Mouse (Mus musculus): ENCODE measurements at regions not wholly inside any gene's neighbourhood (a gene's known extent, or its start where the extent isn't known, plus 50 kb on each side); places are given as distances from the start of the nearest gene placed in this dataset.

DNA sequence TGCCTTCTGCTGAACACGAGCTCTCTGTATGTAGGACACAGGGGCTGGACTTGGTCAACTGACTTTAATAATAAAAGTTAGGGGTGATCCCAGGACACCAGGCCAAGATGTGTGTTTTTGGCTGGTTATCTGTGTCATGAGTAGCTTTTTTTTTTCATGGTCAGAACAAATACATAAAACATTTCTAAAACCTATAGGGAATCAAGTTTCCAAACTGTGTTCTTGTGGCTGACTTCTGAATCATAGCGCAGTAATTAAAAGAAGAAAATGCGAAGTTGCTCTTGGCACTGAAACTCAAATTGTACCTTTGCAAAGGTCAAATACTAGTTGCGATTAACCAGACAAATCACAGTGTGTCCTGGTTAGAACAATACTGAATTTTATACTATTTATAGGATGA, 189.5 kb upstream of the Maf start:
- no peak for DNase-seq

- DNase-seq: no peak
These were observed 188.5 kb upstream of the Maf start for GRCm38 (mm10) chr8:115896066-115896465.

DNA sequence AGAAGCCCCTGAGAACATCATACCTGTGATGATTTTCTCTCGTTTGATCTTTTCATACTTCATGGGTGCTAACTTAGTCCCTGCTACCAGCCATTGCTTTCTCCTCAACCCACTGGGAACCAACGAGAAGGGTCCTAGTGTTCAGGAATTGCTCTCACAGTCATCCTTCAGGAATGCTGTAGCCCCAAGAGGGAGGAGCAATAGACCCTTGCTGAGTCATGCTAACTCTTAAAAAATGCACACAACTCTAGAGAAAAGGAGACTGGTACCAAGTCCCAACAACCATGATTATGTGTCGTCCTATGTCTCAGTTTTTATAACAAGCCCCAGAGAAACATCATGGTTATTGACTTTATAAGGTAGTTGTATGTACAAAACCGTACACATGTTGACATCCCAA, 180.7 kb upstream of the Maf start:
- DNase-seq: no peak

- no peak for DNase-seq
These were observed 177.6 kb upstream of the Maf start for GRCm38 (mm10) chr8:115885121-115885743.

GRCm38 (mm10) chr8:115883808-115884207, 176.2 kb upstream of the Maf start:
- DNase-seq: no peak

DNA sequence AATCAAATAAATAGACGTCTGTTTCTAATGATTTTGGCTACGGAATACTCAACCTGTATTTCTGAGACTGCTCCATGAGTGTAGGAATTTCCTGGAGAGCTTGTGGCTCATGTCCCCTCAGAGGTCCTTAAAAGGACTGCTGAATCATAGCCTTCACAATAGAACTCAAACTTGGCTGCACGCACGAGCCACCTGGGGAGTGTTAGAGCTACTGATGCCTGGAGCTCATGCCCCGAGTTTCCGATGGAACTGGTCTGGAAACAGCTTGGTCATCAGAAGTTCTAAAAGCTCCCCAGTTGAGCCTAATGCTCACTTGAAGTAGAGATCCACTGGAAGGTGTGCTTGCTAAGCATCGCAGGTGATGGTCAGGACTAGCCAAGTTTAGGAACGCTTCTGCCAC, 174.3 kb upstream of the Maf start:
- DNase-seq: no peak

GRCm38 (mm10) chr8:115874789-115875188, 167.2 kb upstream of the Maf start:
- peak; percentile 50 for DNase-seq

DNA sequence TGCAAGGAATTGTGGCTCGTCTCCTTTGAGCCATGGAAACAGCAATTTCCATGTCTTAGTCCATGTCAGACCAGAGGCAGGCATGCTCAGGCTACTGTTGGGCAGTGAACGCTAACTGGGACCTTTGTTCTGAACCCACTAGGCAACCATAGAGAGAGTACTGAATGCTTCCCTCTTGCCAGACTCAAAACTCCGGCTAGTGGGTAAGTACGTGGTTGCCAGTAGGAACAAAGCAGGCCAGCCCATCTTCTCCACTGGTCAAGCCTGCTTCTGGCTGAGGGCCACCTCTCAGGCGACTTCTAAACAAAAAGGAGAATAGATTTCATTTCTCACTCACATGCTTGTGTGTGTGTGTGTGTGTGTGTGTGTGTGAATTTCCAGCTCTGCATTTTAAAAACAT, 163.8 kb upstream of the Maf start:
- peak; percentile 29 to 35 for DNase-seq

- no peak for DNase-seq
These were observed 153.8 kb upstream of the Maf start for GRCm38 (mm10) chr8:115861381-115861780.

DNA sequence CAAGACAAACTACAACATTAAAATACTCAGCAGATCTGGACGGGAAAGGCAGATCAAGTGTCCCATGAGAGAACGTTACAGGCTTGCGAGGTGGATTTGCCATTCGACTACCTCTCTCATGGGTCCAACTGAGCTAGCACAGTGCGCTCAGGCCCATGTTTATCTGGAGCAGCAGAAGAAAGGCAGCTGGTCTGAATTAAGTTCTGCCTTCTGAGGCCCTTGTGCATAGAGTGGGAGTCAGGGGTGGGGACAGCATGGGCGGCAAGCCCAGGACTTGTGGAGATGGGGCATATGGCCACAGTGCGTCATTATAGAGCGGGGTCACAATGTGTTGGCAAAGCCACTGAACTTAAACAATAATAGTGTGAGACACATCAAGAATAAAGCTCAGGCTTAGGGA, 151.8 kb upstream of the Maf start:
- DNase-seq: peak in 1 of 2 experiments; percentile 11

- DNase-seq: no peak
These were observed 149.2 kb upstream of the Maf start for GRCm38 (mm10) chr8:115856816-115857215.

DNA sequence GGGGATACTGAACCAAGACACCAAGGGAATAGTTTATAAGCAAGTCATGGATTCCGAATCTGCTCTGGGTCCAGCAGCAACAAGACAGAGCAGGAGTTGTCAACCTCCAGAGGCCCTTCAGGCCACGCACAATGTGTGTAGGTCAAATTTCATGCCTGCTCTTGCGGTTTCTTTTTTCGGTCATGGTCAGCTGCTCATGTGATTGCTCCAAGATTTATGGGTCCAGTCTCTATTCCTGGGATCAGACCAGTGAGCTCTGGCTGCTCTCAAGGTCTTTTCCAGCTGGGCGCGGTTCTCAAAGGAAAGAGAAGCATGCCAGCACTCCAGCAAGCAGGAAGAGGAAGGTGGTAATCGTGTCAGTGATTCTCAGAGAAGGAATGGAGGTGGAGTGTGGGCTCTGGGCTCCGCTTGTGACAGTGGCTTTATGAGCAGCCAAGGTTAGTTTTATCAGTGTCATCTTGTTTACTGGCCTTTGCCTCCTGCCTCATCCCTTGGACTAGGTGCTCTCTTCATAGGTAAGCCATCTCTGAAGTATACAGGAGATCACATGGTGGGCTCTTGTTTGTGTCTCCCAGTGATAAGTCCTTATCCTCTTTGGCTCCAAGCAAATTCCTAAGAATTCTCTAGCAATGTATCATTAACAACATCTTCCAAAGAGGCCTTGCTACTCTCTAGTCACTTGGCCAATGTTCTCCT, 148.5 kb upstream of the Maf start:
- no peak for DNase-seq

DNA sequence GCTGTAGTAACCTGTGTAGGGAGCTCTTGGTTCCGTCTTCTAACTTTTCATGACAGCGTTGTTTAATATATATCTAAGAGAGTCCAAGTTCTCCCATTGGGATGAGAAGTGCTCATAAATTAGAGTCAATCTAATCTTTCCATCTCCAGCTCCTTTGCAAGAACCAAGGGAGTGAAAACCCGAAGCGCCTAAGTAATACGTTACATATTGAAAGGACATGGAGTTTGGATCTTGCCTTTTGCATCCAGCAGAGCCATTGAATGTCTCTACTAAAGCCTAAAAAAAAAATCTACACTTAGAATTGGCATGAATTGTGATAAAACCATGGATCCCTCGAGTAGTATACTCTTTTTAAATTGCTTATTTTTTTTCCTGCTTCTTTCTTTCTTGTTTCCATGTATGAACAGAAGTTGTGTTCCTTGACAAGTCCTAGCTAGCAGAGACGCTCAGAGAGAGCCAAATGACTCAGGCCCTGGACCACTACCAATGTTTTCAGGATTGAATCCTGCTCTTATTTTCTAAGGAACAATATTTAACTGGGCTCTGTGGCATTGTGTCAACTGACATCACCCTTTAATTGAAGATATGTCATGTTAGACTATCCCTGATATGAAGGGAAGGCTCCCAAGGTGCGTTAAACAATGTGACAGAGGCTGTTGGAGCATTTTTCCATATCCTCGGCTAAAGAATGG, 146.8 kb upstream of the Maf start:
- DNase-seq: no peak

DNA sequence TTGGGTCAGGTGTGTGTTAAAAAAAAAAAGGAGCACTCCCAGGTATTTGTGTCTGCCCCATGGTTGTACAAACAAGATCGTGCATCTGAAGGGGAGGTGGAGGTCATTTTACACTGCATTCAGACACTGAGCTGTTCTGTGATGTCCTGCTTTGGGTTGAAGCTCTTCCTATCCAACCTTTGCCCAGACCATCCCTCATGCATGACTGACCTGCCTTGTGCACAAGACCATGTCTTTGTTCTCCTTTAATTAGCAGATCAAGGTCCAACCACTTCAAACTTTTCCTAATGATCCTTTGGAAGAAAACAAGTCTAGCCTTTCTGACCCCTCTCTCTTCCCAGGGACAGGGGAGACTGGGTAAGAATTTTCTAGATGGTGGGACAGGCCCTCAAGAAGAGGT, 143.0 kb upstream of the Maf start:
- DNase-seq: no peak

- no peak for DNase-seq
These were observed 125.8 kb upstream of the Maf start for GRCm38 (mm10) chr8:115833391-115833790.

DNA sequence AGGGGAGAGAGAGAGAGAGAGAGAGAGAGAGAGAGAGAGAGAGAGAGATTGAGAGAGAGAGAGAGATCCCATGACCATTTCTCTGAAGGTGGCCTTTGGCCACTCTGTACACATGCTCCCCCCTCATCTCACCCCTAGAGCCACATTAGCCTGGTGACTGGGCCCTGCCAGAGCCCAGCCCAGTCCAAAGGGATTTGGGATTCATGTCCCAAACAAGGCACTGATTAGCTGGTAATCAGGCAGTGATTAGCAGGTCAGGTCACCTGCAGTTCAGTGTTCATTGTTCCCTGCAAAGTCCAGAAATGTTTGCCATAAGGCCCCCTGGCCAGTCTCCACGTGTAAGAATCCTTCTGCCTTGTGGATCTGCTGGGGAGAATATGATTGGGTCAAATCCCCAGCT, 124.1 kb upstream of the Maf start:
- DNase-seq: no peak

GRCm38 (mm10) chr8:115830012-115830662, 122.5 kb upstream of the Maf start:
- DNase-seq: no peak

DNA sequence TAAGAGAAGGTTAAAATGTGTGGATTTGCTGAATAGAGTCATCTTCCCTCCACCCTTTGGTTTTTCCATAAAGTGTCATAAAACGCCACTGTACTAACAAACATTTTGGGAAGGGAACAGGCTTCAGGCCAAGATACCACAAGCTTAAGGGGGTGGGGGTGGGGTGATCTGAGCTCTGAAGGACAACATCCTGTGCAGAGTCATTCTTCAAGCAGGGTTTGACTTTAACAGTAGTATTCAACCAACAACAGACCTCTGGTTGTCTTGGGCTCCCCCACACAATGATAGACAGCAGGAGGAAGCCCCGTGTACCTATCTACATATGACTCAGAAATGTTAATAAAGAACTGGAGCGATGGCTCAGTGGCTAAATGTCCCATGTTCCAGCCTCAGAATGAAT, 118.9 kb upstream of the Maf start:
- DNase-seq: no peak

DNA sequence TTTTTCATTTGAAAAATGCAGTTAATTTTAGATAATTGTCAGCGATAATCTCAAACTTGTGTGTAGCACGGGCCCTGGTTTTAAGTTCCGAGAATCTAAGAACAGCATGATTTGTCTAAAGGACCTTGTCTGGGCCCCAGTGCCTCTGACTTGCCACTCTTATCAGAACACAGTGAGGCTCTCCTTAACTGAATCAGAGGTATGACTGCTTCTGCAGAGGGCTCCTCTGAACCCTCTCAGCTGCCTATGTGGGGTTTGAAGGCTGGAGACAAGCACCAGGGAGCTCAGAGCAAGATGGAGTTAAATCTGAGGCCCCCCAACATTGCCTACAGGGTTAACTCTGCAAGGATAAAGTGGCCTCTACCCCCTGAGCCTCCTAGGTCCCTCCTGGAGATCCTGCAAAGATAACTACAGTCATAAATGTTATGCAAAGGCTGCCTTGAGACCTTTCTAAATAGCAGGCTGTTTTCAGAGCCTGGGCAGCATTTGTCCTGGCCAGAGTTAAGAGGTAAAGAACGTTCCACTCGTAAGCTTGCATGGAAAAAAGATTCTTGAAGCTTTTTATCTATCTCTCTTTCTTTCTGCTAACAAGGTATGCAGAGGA, 118.4 kb upstream of the Maf start:
- no peak for DNase-seq

GRCm38 (mm10) chr8:115824478-115824785, 116.8 kb upstream of the Maf start:
- no peak for DNase-seq

GRCm38 (mm10) chr8:115823673-115824477, 116.3 kb upstream of the Maf start:
- DNase-seq: no peak

DNA sequence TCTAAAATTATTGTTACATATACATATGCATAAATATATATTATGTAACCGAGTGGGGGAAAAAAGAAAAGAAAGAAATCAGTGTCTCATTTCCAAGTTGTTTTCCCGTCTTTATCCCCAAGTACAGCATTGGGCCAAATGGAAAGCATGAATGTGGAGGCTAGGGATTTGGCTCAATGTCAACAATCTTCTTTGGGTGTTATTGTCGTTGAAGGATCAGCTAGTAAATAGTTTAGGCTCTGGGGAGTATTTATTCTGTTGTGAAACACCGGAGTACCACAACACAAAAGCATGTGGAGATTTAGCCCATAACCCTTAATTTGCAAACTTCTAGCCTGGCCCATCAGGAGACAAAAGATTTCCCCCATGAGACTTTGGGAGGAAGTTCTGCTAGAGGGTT, 105.8 kb upstream of the Maf start:
- DNase-seq: no peak

GRCm38 (mm10) chr8:115806579-115806978, 99.0 kb upstream of the Maf start:
- no peak for DNase-seq
